Mouse (Mus musculus) urinary bladder, adult 18-20 months (tissue): ENCODE data around the gene Lrrk1.

Experiments
- DNase-seq, 2 experiments: peaks; one replicate each; pipeline ENCODE4 v3.0.0; 2022; ENCODE audit warnings: low spot score in 2 of 2, mixed read lengths in 2 of 2

The Lrrk1 gene

DNA sequence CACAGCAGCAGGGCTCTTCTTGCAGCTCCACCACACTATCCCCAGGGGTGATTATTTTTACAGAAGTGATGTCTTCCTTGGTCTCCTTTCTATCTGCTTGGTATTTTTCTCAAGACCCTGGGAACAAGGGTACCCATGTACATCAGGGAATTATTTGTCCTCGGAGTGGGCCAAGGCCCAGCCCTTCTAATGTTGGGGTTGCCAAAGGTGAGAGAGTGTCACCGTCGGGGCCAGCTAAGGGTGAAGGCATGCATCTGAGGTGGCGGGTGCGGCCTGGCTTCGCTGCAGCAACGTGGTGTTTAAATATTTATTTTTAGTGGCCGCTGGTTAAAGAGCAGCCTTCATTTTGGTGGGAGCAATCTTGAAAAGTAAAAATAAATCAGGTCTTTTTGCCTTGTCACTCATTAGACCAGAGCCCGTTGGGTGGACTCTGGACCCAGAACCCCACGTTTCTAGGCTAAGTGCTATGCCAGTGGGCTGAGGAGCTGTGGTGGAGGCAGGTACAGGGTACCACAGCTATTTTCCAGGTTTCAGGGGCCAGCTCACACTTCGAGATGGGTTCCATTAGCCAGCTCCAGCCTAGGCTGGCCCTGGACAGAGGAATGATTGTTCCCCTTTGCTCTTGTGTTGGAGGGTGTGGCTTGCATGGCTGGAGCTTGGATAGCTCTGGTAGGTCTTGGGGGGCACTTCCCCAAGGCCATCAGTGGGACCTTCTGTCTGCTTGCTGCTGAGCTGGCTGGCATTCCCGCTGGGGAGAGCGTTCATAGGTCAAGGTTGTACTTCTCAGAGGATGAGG is 160.1 kb downstream of the Lrrk1 start:
- no peak for DNase-seq

DNA sequence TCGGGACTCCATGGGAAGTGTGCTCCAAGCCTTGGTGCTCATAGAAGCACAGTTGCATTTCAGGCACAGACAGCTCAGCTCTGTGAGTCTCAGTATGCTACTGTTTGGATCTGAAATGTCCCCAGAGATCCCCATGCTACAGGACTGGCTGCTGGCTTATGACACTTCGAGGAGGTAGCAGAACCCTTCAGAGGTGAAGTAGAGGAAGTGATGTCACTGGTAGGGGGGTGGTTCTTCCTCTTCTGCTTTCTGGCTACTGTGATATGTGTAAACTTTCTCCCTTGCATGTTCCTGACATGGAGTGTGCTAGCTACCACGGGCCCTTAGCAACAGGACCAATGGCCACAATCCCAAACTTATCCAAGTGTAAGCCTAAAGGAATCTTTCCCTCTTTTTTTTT is 162.3 kb downstream of the Lrrk1 start:
- no peak for DNase-seq

DNA sequence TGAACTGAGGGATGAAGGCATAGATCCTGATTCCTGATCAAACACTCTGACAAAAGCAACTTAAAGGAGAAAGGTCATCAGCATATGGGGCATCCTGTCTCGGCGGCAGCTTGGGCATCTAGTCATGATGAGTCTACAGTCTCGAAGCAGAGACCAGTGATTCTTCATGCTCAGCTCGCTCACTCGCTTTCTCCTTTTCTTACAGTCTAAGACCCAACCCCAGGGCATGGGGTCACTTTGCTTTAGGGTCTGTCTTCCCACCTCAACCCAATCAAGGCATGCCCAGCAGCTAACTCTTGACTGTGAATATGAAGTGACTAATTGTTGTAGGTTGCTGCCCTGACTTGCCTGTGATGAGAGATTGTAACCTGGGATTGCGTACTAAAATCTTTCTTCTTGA is 163.6 kb downstream of the Lrrk1 start:
- DNase-seq = no peak

DNA sequence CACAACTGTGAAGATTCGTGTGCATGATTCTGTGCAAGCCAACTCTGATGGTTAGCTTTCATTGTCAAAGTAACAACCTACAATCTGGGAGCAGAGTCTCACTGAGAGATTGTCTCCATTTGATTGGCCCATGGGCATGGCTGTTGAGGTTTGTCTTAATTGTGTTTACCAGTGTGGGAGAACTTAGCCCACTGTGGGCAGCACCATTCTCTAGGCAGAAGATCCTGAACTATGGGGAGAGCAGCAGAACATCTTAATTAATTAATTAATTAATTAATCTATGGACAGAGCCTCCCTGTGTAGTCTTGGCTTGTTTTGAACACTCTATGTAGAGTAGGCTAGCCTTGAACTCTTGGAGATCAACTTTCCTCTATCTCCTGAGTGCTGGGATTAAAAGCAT is 164.4 kb downstream of the Lrrk1 start:
- no peak for DNase-seq

DNA sequence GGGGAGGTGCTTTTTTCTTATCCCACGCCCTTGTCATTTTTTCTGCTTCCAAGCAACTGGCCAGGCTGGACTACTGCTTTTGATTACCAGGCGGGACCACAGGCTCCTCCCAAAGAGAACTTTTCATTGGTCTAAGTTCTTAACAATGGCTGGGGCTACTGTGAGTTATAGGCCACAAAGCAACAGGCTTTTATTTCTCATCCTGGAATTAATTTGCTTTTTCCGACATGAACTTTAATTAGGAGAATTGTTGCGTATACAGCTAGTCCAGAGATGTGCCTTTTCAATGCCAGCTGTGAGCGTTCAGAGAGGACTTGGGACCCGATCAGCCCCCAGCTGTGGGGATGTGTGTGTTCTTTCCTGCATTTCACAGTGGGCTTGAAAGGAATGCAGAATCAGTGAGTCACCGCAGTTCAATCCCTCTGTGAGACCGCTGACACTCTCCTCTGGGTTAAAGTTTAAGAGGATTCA is 165.5 kb downstream of the Lrrk1 start:
- no peak for DNase-seq

DNA sequence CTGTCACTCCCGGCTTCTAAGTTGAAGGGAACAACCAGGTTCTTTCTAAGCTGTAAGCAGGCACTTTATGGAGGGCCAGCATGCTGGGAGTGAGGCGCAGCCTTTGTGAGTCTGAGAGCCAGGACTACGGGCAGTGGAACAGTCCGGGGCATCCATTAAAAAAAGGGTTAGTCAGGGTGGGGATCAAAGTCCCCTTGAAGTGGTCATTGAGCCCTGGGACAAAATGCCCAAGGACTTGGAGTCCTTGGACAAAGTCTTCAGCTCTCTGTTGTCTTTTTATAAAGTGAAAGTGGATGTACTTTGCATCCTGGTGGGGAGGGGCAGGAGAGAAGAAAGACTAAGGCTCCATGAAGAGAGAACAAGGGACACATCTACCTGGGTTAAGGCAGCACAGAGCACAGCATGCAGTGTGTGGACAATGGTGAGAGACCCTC is 168.3 kb downstream of the Lrrk1 start:
- DNase-seq = no peak

DNA sequence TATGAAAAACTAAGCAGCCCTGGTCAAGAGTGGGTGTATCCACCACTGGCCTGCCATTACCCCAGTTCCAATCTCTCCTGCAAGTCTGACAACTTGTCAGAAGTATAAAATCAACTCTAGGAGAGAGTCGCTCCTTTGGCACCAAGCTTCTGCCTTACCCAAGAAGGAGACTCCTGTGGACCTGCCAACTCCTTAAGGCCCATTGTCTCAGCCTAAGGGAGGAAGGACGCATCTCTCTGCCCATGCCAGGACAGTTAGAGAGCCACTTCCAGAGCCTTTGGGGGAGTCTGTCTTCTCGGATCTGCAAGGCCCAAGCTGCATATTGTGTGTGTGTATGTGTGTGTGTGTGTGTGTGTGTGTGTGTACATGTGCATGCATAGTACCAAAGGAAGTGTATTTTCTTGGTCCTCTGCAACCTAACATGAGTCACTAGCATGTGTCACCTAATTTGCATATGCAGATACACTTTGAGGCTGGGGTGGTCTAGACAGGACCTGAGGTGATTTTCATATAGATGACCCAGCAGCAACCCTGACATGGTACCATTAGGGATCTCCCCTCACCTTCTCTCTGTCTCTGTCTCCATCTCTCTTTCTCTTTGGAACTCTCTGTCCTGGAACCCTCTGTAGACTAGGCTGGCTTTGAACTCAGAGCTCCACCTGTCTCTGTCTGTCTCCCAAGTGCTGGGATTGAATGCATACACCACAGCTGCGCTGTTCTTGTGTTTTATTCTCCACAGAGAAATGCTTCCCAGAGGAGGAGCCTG is 168.9 kb downstream of the Lrrk1 start:
- DNase-seq = no peak

DNA sequence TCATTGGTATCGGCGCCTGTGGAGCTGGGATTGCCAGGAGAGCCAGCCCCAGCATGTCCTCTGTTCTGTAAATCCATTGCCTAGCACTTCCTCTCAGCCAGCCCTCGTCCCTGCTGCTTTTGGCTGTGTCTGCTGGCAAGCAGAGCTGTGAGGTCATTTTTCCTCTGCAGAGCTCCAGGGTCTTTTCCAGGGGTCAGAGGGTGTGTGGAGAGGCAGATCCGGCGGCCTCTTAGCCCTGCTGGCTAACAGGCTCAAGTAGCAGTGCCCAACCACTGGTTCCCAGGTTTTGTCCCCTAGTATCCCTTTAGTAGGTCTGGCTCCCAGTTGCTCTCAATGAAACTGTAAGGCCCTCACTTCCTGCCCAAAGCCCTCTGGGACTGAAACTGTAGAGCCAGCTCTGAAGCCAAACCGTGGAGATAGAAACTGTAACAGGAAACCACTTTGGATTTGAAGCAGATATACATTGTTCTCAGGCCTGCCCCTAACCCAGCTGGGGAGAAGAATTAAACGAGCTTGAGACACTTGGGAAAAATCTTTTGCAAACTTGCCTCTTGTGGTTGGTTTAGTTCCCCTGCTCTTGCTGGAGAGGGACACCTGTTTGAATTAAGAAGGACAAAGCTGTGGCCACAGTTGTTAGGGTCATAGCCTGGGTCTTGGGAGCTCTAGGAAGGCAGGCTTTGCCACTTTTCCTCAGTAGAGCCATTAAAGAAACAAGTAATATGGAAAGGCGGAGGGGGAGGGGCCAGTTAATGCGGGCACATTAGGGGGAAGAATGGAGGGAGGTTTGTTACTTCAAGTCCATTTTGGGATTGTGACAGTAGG is 169.7 kb downstream of the Lrrk1 start:
- peak in 1 of 2 experiments; percentile 26 for DNase-seq

DNA sequence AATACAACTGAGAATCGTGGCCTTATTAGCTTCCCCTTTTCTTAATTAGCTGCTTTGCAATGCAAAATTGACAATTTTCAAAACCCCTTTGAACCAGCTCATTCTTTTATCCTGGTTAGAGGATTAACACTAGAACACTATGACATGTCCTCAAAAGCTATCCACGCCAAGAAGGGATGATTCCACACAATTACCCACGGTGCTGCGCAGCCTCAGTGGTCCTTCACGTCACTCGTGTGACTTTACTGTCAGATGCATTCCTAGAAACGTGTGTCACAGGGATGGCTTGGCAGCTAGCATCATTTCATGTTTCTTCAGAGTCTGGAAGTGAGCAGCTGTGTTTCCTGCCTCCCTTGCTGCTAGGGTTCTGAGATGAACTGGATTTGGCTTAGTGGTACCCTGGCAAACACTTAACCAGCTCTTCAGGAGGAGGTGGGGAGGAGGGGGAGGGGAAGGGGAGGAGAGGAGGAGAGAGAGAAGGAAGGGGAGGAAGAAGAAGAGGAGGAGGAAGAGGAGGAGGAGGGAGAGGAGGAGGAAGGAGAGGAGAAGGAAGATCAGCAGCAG is 170.5 kb downstream of the Lrrk1 start:
- DNase-seq = no peak

DNA sequence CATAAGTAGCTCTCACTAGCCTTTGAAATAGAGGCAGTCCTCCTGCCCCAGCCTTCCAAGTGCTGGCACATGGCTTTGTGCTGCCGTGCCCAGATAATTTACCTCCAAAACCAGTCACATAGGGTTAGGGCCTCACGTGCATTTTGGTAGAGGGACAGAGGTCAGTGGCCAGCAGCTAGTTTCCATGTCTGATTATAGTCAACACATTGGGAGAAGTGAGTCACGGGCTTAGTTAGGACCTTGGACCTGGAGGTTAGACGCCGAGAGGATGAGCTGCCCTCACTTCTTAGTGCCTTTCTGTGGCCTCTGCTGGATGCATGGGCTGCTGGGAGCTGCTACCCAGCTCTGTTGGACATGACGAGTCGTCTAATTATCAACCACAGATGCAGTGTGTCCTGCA is 171.1 kb downstream of the Lrrk1 start:
- DNase-seq = no peak

DNA sequence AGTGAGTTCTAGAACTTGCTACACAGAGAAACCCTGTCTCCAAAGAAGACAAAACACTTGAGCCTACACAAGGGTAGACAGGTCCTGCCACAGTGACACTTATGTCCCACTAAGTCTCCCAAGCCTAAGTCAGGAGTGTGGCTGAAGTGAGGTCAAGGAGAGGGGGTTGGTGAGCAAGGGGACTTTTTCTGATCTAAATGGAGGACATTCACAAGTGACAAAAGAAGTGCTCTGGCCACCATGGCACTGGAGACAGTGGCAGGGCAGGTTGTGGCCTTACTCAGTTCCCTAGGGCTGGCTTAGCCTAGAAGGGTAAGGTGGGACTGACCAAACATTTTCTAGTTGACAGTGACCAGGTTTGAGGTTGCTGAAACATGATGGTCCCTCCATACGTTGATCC is 172.2 kb downstream of the Lrrk1 start:
- DNase-seq = no peak

DNA sequence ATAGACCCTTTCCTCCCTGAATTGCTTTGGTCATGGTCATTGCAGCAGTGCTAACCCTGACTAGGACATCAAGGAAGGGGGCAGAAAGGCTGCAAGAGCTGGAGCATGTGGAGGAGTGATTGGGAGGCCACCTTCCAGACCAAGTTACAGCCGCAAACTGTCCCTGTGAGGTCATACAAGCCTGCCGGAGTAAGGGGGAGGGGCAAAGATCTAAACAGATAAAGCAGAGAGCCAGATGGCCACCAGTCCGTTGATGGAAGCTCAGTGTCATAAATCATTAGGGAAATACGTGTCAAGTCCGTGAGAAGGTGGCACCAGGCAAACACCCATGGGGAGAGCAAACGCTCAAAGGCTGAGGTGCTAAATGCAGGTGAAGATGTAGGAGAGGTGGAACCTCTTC is 173.7 kb downstream of the Lrrk1 start:
- DNase-seq = no peak

DNA sequence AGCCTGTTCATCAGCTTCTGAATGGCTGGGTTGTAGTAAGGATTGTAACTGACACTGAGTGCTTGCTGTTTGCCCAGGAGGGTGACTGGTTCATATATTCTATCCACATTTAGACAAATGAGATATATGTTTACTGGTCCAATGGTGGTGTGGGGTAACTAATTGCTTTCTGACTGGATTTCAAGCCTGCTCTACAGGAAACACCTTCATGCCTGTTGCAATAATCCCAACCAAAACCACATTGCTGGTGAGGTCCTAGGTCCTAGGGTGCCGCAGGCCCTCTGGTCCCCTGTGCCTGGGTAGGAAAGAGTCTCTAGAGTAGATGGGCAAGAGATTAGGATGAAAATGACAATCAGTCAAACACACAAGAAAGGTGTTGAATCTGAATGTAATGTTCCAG is 175.3 kb downstream of the Lrrk1 start:
- no peak for DNase-seq

DNA sequence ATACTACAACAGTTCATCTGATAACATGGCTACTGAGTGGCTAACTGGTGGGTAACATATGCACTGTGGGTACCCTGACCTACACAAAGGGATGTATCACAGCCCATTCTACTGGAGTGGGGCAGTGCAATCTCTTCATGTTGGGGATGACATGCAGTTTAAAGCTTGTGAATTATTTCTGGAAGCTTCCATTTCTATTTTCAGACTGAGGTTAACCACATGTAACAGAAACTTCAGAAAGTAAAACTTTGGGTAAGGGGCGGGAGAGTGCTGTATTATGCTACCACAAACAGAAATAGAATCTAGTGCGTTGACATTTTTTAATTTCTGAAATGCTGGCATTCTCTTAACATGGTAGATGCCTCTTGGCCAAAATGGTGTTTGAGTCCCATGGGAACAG is 178.2 kb downstream of the Lrrk1 start:
- DNase-seq = no peak

DNA sequence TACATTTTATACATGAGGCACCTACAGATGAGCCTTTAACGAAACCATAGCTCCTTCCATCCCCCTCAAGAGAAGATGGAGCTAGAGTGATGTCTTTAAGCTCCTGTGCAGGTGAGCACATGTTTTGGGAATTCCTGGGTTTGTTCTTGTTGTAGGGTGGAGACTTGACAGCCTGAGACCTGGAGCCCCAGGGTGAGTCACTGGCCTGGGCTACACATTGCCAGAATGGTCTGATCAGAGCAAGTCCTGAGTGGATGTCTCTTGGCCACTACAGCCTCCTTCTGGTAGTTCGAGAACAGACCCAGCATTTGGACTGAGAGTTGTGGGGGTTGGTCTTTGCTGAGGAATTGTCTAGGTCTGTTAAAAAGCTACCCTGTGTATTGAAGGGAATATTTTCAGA is 186.5 kb downstream of the Lrrk1 start:
- no peak for DNase-seq

DNA sequence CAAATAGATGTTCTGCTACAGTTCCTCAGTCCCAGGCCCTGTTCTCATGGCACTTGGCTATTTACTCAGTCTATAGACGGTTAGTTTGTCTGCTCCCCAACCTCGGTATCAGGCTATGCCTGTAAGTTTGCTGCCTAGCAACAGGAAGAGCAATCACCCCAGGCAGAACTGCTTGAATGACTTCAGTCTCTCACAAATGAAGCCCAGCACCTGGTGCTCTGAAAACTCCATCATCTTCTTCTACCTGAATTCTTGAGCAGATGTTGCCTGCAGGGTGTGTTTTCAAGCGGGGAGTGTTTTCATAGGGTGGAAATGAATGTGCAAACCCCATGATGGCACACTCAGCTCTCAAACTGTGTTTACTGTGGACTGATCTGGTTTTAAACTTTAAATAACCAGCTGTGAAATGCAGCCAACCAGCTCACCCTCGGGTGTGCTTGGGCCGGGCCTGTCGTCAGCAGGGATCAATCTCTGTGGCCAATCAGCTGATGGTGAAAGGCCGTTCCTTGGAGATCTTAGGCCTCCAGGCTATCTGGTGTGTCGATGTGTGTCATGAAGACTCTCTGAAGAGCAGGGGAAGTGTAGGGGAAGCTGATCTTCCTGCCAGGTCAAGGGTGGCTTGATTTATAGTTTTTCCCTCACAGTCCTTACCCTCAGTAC is 187.2 kb downstream of the Lrrk1 start:
- DNase-seq = no peak

DNA sequence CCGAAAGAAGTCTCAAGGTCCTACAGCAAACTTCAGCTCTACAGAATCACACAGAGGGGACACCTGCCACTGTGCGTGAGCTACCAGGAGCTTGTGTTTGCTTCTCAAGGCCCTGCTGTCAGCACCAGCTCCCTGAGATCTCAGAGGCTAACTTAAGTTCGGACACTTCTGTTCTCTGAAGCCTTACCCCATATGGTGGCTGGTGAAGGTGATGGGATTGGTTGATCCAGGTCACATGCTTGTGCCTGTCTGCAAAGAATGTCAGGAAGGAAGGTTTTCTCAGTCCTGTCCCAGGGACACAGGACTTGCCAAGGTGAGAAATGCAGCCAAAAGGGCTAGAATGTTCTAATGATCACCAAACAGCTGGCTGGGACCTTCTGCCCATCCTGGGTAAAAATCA is 187.8 kb downstream of the Lrrk1 start:
- DNase-seq = no peak

DNA sequence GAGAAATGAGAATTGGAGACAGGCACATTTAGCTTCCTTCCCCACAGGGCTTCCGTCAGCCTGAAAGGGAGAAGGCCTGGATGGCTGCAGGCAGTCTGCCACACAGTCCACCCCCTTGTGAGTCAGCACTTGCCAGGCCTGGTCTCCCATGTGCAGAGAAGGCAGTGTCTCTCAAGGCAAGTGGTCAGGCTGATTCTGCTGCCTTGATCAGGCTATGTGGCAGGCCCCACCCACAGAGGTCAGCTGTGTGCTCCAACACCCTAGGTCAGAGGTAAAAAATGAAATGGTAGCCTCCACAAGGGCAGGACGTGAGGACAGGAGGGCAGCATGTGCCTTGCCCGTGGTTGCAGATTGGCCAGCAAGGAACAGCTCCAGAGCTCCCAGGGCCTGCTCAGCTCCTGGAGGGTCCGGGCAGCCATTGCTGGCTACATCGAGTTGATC is 188.7 kb downstream of the Lrrk1 start:
- DNase-seq = peak in 1 of 2 experiments; percentile 17

DNA sequence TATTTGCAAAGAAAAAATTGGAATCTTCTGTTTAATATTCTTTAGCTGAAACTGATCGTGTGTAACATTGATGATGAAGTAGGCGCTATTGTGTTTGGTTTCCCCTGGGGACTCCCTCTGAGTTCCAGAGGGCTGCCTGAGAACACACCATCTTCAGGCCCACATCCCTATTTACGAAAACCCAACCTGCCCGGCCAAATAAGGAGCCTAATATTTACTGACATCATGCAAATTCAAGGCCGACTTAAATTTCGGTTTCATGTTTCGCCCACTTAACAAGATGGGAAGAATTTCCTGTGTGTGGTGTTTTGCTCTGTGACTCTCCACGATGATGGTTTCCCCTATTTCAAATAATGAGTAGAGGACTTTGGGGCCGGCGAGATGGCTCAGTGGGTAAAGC is 189.7 kb downstream of the Lrrk1 start:
- DNase-seq = no peak

DNA sequence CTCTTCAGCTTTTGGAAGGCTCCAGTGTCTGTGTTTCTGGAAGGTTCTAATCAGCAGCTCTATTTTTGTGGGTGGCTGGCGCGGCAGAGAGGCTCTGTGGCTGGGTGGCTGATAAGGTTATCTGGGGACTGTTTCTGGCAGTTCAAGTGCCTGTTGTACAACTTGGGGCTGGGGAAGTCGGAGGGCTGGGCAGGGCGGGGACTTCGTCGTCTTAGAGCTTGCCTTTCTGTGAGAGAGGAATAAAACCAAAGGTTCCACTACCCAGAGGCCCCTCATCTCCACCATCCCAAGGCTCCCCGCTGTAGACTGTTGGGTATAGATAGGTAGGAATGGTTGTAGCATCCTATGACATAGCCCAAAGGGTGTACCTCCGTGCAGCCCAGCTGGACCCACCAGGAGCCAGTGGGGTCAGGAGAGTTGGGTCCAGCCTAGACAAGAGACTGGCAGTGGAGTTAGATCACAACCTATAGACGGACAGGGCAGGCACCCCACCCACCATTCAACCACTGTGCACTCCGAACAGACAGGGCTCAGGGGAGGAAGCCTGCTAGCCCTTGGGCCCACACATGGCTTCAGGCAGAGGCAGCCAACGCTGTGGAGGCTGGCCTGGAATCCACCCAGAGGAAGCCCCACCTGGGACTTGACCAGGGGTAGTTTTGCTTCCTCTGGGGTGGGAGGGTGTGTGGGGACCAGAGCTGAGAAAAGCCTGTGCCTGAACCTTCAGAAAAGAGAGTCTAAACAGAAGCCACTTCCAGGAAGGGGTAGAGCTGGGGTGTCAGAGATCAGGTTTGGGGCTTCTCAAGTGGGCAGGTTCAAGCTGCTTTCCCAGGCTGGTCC is 191.3 kb downstream of the Lrrk1 start:
- no peak for DNase-seq
